Mouse (Mus musculus) gastrocnemius, postnatal 36 days (tissue): ENCODE results near the gene Ears2. TPM values are rescaled to one million over a fixed set of nuclear protein-coding genes. Genes with fewer than 3 reads are reported as not detected.
"Not testable (repeated sequence)": the region's sequence is repeated elsewhere in the genome, so short reads cannot be mapped to it uniquely, and the experiment has no call there.

Experiments
- DNase-seq, 2 experiments: peaks; one replicate each; pipeline ENCODE4 v3.0.0; 2022
- intact Hi-C: fragments of 180-260 bp; cut with DNase I; formaldehyde crosslinking; loops from one replicate; pipeline ENCODE4 v1.15.1; 2025
- long read RNA-seq, 2 experiments: library from polyadenylated mRNA; stranded (forward); transcript quantifications; one replicate each; pipeline ENCODE4 v2.0.0; 2021
- total RNA-seq, 2 experiments: library from RNA; stranded (reverse); gene quantifications; 2 replicates each; pipeline ENCODE4 v1.2.3; 2021

Gene Ears2
- total RNA-seq, result 1 to 10 TPM; 6.8 to 7.0 TPM
- long read RNA-seq, experiment 1, transcript Ears2-201 (9 exons, 2,046 nt), result major isoform, 8 of 13 reads
- long read RNA-seq, experiment 1, partial matches to known transcripts, result 0 of 13 reads
- long read RNA-seq, experiment 1, other reads (novel, unspliced or antisense), result 5 of 13 reads
- long read RNA-seq, experiment 2, transcript Ears2-201 (9 exons, 2,046 nt), result major isoform, 7 of 16 reads
- long read RNA-seq, experiment 2, partial matches to known transcripts, result 2 of 16 reads
- long read RNA-seq, experiment 2, other reads (novel, unspliced or antisense), result 7 of 16 reads

DNA sequence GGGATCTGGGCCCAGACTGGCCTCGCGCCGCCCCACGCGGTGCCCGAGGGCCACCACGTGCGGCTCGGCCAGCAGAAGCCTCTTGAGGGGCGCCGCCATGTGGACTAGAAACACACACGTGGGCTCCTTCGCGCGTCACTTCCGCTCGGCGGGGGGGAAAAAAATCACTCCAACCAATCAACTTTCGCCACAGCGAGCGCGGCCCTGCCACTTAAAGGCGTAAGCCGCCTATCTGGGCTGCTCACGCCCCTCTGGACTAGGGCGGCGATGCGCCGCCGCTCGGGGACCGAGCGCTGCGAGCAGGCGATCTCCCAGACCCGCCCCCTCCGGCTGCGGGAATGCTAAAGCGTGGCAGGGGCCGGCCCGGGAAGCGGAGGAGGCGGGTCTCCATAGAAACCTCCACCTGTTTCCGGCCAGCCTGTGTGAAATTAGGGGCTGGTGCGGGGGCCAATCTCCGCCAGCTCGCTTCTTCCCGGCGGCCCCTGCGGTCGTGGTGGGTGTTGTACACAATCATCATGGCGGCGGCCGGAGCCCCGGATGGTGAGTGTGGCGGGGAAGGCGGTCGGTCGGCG, at the start of gene Ears2, which contains the start of gene Ubfd1:
Ears2 (minus strand) TSS at position 319 of the 572 bp plus-strand sequence.
Ubfd1 (plus strand) TSS at position 231 of the 572 bp plus-strand sequence.
- DNase-seq, result peak; percentile 92 to 96
- intact Hi-C loops, result loop anchor here (5.0 kb wide), 1 partner anchor 85 kb away; the partner anchor contains the start of gene Cog7

DNA sequence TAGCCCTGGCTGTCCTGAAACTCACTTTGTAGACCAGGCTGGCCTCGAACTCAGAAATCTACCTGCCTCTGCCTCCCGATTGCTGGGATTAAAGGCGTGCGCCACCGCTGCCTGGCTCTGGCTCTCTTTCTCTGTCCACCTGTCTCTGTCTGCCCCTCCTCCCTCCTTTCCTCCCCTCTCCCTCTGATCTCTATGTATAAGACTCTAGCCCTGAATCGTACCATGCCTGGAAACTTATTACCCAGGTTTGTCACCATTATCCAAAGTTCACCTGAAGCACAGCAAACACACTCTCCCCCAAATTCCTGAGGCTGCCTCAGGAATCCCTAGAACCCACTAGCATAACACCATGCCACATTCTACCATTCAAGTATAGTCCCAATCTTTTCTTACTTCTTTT, 41.1 kb upstream of the Ears2 start:
- intact Hi-C loops, result no loop called here
- DNase-seq, result no peak

DNA sequence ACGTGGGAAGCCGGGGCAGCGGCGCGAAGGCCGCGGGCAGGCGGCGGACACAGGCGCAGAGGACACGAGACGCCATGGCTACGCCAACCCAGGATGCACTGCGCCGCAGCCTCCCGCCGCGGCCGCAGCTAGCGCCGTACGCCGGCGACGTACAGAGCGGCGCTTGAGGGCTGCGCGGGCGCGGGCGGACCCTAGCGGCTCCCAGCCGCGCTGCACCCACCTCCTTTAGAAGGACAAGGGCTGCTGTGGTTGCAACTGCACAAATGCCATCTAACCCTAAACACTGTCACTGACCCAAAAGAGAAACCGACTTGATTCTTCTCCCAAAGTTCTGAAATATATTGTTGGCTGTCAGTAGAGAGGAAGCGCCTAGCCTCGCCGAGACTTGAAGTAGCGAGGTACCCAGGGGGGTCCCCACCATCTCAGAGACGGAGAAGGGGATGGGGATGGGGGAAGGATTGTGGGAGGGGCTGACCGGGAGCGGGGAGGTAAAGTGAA, 34.7 kb upstream of the Ears2 start, which contains the start of gene Ndufab1:
Ndufab1 (minus strand) TSS at position 140 of the 498 bp plus-strand sequence.
- peak; percentile 76 to 79 for DNase-seq
- intact Hi-C loops, result no loop called here

DNA sequence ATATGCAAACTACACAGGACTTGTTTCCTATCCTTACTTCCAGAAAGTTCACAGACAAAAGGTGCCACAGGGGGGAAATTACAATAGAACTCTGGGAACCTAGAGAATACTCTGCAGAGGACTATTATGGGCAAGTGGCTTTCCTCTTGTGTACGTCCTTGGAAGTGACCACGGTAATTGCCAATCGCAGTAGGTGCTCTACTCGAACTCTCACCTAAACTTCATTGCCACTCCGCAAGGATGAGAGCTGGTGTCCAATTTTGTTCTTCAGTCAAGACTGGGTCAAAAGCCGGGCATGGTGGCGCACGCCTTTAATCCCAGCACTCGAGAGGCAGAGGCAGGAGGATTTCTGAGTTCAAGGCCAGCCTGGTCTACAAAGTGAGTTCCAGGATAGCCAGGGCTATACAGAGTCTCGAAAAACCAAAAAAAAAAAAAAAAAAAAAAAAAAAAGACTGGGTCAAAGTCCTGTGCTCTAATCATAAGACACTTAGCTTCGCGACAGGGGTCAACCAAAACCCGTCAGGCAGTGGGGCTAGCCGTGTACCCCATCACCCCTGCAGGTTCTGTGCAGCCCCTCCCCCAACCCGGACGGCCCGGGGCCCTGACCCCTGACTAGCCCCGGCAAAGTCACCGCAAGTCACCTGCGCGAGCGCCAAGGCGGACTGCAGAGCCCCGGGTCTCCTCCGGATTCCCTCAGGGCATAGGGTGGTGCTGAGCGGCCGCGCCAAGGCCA, 34.1 kb upstream of the Ears2 start:
- intact Hi-C loops, DNase-seq: not testable (repeated sequence)

DNA sequence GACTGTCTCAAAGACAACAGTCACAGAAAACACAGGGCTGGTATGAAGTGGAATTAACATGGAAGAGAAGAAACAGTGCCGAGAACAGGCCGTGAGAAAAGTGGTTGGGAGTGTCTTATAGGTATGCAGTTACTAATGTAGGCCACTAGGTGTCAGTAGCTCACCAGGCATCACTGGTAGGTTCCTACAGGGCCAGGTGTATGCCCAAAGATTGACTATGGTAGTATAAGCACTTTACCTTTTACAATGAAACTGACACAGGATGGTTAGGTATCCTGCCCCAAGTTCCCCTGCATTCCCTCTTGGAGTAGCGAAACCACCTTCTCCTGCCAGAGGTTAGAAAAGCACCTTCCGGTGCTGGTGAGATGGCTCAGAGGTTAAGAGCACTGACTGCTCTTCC, 32.2 kb upstream of the Ears2 start:
- DNase-seq, result no peak
- intact Hi-C loops, result no loop called here

DNA sequence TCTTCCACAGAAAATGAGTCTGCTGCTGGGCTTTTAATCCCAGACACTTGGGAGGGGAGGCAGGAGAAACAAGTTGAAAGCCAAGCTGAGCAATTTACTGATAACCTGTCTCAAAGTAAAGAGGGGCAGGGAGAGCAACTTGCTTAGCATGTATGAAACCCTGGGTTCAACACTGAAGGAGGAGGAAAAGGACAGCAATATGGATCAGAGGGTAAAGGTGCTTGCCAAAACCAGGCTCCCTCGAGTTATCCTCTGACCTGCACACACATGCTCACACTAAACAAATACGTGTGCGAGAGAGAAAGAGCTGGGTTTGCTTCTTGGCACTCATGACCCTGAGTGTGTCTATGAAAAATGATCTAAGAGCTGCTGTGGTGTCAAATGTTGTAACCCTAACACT, 30.9 kb upstream of the Ears2 start:
- intact Hi-C loops, result no loop called here

DNA sequence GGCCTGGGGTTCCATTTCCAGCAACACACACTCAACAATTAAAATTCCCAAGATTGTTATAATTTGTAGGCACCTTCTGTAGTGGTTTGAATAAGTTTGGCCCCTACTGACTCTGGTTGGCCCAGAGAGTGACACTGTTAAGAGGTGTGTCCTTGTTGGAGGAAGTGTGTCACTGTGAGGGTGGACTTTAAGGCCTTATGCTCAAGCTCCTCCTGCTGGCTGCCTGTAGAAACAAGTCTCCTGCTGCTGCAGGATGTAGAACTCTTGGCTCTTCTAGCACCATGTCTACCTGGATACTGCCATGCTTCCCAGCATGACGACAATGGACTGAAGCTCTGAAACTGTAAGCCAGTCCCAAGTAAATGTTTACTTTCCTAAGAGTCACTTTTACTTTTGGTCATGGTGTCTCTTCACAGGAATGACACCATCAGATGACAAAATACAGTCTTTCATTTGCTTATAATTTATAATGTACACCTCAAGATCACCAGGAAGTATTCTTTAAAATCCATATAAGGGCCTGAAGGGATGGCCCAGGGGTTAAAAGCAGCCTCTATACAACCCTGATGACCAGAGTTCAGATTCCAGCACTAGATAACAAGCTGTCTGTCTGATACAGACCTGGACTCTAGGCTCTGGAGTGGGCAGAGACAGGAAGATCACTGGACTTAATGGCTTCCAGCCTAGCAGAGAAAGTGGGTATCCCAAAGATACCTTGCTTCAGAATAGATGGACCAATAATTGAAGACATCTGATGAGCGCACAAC, 27.7 kb upstream of the Ears2 start:
- intact Hi-C loops, result no loop called here
- no peak for DNase-seq

More for the DNA sequence above, 30.9 kb upstream of the Ears2 start:
- DNase-seq, result no peak

DNA sequence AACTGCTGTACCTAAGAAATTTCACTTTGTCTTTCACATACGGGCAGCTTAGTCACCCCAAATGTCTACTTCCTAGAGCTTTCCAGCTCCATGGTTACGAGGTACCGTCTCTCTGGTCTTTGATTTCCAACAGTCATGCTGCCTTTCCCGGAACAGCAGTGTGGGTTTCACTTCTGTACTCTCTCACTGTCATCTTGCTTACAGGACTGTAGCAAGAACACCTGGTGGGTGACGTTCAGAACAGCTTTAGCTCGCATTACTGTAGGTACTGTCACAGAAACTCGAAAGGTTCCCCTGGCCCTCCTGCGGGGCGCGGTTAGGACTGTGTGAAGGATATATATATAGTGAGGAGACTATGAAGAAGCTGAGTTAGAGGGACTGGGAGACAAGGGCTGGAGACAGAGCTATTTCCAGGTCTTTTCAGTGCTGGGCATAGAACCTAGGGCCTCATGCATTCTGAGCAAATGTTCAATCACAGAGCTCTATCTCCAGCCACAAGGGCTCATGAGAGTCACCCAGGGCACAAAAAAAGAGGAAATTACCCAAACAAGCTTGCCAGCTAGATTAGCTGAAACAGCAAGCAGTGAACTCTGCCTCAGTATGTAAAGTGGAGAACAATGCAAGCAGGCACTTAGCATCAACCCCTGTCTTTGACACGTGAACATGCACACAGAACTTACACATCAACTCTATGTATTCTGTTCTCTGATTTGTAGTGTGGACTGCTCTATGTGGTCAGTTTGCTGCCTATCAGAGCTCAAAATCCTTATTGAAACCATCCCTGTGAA, 20.3 kb upstream of the Ears2 start:
- intact Hi-C loops, result no loop called here
- DNase-seq, result no peak

DNA sequence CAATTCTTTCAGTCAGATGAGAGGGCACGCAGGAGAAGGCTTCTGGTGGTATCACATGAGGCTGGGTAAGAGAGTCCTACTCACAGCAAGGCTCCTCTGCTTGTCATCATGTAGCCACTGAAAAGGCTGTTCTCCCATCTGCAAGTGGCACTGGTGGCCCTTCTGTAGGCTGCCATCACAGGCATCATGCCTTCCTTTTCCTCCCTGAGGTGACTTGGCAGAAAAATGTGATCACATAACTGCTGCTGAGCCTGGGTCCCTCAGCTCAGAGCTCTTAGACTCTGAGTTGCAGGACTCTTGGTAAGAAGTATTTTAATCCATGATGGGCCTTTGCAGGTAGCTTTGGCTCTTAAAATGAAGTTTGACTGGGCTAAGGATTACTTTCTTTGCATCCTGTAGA, 14.0 kb upstream of the Ears2 start:
- no peak for DNase-seq
- intact Hi-C loops, result no loop called here

DNA sequence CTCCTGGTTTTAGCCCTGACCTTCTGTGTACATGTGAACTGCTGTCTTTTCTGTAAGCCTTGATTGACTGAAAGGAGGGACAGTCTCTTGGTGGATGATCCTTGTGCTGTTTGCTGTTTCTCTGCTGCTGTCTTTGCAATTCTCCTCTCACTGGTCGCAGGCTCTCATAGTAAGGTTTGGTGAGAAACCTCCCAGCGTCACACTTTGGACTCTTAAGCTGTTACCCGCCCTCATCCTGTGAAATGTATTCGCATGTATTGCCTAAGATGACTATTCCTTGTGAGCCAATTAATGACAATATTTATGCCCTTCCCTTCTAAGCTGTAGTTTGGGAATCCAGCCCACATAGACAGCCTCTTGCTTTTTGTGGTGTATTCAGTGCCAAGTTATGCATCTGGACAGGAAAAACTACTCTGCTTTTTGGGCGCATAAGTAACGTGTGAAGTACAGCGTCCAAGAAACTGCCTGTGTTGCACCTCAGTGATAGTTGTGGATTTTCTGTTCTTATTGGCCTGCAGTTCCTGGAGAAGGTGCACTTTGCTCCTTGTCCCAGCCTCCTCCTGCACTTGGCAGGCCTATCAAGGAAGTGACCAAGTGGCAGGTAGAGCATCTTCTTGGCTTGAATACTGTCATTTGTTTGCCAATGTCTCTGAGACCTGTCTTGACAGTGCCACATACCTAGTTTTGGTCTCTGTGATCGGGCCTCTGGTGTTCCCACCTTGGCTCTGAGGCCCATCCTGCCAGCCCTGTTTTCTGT, 12.9 kb upstream of the Ears2 start:
- intact Hi-C loops, result loop anchor here (5.0 kb wide), 1 partner anchor 1423 kb away; no protein-coding TSS in a partner anchor
- no peak for DNase-seq

DNA sequence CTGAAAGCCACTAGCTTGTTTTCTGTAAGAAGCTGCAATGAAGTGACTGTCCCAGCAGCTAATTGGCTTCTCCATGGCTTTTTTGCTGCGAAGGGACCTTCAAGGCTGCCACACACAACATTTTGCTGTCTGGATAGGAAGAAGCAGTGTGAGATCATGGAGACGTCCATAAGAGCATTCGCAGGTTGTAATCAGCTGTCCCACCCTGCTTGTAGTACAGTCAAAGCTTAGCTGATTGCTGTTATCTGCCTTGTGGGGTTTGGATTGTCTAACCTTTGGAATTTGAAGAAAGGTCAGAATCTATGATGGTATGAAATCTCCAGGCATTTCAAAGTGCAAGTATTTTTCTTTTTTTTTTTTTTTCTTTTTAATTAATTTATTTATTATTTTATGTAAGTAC, 7.3 kb upstream of the Ears2 start:
- DNase-seq, result no peak
- intact Hi-C loops, result no loop called here

DNA sequence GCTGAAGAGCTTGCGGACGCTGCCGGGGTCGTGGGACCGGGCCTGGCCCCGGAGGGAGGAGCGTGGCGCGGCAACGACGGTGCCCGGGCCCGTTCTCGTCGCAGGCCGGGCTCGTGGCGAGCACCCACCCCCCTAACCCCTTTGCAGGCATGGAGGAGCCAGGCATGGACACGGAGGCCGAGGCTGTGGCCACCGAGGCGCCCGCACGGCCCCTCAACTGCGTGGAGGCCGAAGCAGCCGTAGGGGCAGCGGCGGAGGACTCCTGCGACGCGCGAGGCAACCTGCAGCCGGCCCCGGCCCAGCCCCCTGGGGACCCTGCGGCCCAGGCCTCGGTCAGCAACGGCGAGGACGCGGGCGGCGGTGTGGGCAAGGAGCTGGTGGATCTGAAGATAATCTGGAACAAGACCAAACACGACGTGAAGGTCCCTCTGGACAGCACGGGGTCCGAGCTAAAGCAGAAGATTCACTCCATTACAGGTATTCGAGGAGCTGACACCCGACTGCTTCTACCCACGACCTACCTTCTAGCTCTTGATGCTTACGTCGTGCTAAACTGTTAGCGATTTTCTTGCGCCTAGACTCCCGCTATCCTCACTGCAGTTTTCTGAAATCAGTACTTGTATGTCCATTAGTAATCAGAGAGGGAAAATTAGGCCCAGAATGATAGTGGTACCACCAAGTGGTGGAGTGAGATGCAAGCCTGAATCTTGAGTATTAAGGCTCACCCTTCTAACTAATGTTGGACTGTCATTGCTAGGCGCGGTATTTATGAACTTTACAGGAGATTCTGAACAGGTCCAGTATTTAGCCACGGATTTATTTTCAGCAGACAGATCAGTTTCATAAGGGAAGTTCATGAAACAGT, 686 bp upstream of the Ears2 start:
- DNase-seq, result no peak
- intact Hi-C loops, result loop anchor here (5.0 kb wide), 1 partner anchor 85 kb away; the partner anchor contains the start of gene Cog7

DNA sequence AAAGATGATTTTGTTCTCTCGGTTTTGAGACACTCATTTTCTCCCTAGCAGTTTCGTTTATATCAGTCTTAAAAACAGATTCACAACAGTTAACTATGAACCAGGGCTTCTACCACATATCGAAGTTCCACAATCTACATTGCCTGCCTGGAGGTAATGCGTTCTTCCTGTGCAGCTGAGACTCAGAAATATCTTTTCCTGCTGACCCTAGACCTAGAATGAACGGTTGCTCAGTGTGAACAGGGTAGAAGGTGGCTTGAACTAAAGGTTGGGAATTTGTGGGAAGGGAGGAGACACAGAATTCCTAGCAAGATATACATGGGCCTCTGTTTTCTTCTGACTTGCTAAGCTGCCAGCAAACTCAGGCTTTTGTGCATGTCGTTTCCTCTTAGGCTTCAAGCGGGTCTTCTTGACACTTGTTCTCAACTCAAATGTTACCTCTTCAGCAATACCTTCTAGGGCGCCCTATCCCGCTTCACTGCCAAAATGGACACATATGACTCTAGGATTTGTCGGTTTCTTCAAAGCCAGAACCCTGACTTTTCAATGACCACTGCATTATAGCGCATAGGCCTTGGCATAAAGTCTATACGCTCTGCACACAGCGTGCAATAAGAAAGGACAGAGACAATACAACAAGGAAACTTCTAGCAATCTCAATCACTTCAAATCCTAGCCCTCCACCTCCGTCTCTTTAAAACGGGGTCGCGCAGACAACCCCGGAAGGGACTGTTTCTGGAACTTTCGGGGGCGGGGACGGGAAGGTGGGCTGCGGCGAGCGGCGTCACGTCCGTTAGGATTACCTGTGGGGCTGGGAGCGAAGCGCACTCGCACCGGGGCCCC, 740 bp downstream of the Ears2 start:
- no peak for DNase-seq
- intact Hi-C loops, result loop anchor here (5.0 kb wide), 1 partner anchor 84 kb away; the partner anchor contains the start of gene Cog7

DNA sequence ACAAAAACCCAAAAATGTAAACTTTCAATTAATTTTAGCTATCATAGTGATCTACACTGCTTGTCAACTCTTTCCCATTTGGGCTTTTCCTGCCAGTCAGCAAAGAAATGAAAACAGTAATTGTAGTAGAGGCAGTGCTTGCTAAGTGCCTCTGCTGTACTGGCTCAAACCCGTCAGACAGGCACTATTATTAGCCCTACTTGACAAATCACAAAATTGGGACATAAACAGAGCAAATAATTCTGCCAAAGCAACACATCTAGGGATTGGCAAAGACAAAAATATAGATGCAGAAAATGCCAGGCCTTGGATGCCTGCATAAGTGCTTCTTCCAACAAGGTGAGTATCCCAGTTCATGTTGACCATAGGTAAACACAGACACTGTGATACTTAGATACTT, 1.4 kb downstream of the Ears2 start:
- no peak for DNase-seq
- intact Hi-C loops, result loop anchor here (5.0 kb wide), 1 partner anchor 83 kb away; the partner anchor contains the start of gene Cog7

DNA sequence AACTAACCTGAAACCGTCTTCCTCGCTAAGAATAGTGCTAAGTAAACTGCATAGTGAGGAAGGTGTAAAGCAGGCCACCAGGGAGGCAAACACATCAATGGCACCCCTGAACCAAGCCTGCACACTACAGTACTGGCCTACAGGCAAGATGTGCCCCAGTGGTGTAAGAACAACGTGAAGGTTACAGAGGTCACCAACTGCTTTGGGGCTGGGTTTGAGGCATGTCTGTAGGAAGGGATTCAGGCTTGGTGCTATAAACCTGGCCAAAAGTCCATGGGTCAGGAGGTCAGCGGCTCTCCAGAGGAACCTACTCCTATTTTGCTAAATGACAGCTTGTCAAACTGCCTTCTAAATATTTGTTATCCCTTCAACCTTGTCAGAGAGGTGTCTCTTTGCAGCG, 10.4 kb downstream of the Ears2 start:
- intact Hi-C loops, result no loop called here
- DNase-seq, result no peak

DNA sequence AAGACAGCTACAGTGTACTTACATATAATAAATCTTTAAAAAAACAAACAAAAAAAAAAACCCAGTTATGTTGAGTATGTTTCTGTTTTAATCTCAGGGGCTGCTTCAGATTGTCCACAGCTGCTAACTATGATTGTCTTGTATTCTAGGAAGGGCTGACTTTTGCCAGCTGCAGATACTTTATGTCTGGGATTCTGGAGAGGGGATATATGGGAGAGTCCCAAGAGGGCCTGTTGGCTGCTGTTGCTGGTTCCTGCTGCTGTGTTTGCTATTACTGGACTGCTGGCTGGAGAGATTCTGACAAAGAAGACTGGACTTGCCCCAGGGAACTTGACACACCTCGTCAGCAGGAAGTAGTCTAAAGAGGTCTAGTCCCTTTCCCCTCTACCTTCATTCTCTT, 16.2 kb downstream of the Ears2 start:
- DNase-seq, result no peak
- intact Hi-C loops, result no loop called here

DNA sequence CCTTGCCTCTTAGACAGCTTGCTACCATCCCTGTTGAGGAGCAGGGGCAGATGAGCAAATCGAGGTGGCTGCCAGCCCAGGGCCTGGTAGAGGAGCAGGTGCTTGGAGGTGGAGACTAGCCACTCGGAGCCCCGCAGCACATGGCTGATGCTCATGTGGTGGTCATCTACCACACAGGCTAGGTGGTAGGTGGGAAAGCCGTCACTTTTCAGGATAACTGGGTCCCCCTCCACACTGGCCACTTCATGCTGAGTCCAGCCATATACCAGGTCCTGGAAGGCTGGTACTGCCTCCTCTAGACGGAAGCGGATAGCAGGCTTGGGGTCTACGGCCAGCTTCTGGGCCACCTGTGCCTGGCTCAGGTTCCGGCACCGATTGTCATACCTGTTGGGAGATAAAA, 18.9 kb downstream of the Ears2 start:
- no peak for DNase-seq
- intact Hi-C loops, result no loop called here
